Mouse (Mus musculus) testis, adult 2 months (tissue): ENCODE data around the gene Fam129b.

Experiments
- CTCF ChIP-seq: fragments of 200-500 bp; IDR thresholded peaks from 2 replicates; pipeline ENCODE4 v1.5.1; 2012; ENCODE audit warnings: low read depth, mild to moderate bottlenecking, inconsistent platforms, low read length, moderate library complexity; ENCODE audit not compliant: control insufficient read depth, insufficient read depth, insufficient replicate concordance
- POLR2A ChIP-seq: fragments of 200-500 bp; IDR thresholded peaks from 2 replicates; pipeline ENCODE4 v1.6.1; 2012; ENCODE audit warnings: low read depth, mild to moderate bottlenecking, inconsistent platforms, low read length, moderate library complexity; ENCODE audit not compliant: control insufficient read depth

GRCm38 (mm10) chr2:32855046-32855785 lies 20.7 kb upstream of the Fam129b start:
- TF ChIP-seq POLR2A (no peak), CTCF (no peak)
